ENCODE assay signal across 9 mouse cellular contexts in the genomic region with DNA sequence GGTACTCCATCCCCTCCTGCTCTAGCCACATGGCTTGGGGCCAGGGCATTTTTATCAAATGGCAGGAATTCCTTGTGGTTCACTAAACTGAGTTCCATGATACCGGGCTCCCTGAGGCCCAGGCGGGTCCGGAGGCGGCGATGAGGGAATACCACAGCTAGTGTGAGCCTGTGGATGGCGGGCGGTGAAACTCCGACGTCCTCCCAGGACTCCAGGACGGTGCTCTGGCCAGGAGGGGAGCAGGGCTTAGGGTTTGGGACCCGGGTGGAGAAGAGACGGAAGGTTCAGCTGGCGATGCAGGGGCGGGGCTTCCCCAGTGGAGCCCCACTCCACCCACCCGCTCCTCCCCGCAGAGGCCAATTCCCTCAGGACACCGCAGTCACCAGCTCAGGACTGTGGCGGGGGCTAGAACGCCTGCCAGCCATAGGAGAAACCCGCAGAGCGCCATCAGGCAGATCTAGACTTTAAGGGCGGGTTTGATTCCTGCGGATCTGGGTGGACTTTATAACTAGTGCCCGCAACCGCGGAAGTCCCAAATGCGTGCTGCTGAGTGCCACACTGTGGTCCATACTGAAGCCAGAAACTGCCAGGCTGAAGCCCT. TPM values are rescaled to one million over a fixed set of nuclear protein-coding genes. Genes with fewer than 3 reads are reported as not detected.
DNase-seq lines count a peak whose midpoint lies in the region; ATAC-seq and TF ChIP-seq lines count a peak whose summit lies in the region.
"Had no signal": no experiment of that assay in that cellular context is flagged by ENCODE, and none has a peak within 500 bp of the region (broad histone marks: within the 10 kb centered on the region; RNA-seq: fewer than 3 reads in every experiment).

No protein-coding gene starts in this region.

- peaks cover 34% of the 10 kb centered on the region for H3K27me3 ChIP-seq in kidney, embryonic 16.5 days (ENCODE audit: insufficient read depth, low read length)
- H3K27me3 ChIP-seq in hindbrain, embryonic 12.5 days, result peaks cover 53% of the 10 kb centered on the region
- H3K27me3 ChIP-seq in stomach, postnatal 0 days (ENCODE audit: control insufficient read depth, insufficient read depth, low read length), result no peaks in the 10 kb centered on the region

- H3K4me2 ChIP-seq in kidney, embryonic 16.5 days (replicated peaks; ENCODE audit: low read depth, low read length), result peak overlapping the region; percentile 44
- H3K4me2 ChIP-seq in hindbrain, embryonic 12.5 days (replicated peaks), result peak overlapping the region; percentile 54
- H3K4me2 ChIP-seq in stomach, postnatal 0 days (replicated peaks; ENCODE audit: low read depth), result peak overlapping the region; percentile 64

- TF ChIP-seq EP300 in stomach, postnatal 0 days (optimal IDR thresholded peaks at IDR 0.05), result no peak

- no peaks in the 10 kb centered on the region for H3K4me1 ChIP-seq in kidney, embryonic 16.5 days (ENCODE audit: insufficient read depth, low read length)
- H3K4me1 ChIP-seq in hindbrain, embryonic 12.5 days, result peaks cover 6% of the 10 kb centered on the region
- H3K4me1 ChIP-seq in stomach, postnatal 0 days (replicated peaks; ENCODE audit: control insufficient read depth, insufficient read depth), result no peaks in the 10 kb centered on the region

- 2% methylated on average over 27 of the region's 27 CpGs for WGBS in kidney, embryonic 16.5 days
- 2% methylated on average over 27 of the region's 27 CpGs for WGBS in hindbrain, embryonic 12.5 days
- 4% methylated on average over 27 of the region's 27 CpGs for WGBS in stomach, postnatal 0 days

- H3K4me3 ChIP-seq in kidney, embryonic 16.5 days (ENCODE audit: low read length), result peak overlapping the region; percentile 34
- peak overlapping the region; percentile 25 for H3K4me3 ChIP-seq in hindbrain, embryonic 12.5 days
- peak overlapping the region; percentile 37 for H3K4me3 ChIP-seq in stomach, postnatal 0 days (ENCODE audit: low read depth, low read length)

- no peak for TF ChIP-seq POLR2A in brain, embryonic 14.5 days (IDR thresholded peaks at IDR 0.05; ENCODE audit: borderline replicate concordance, extremely low read depth, insufficient read depth, insufficient read length, poor library complexity, severe bottlenecking)

- no peaks in the 10 kb centered on the region for H3K36me3 ChIP-seq in kidney, embryonic 16.5 days (ENCODE audit: insufficient read depth, low read length)
- H3K36me3 ChIP-seq in hindbrain, embryonic 12.5 days, result no peaks in the 10 kb centered on the region
- H3K36me3 ChIP-seq in stomach, postnatal 0 days (ENCODE audit: control insufficient read depth, insufficient read depth, low read length), result no peaks in the 10 kb centered on the region

- no peak for DNase-seq in kidney, adult 18-20 months
- peak; percentile 19 for DNase-seq in brain, embryonic 14.5 days (ENCODE audit: low read depth)
- peak; percentile 28 to 36 for DNase-seq in lung, postnatal 4 days
- peak; percentile 23 for DNase-seq in stomach, postnatal 0 days (ENCODE audit: low spot score)
- no peak for DNase-seq in right cerebral cortex, postnatal 14 days
- no peak for DNase-seq in embryo, embryonic 10.5 days (ENCODE audit: low spot score)

- TF ChIP-seq CTCF in brain, embryonic 14.5 days (IDR thresholded peaks at IDR 0.05; ENCODE audit: borderline replicate concordance, extremely low read depth, insufficient read depth, insufficient read length), result no peak
- no peak for TF ChIP-seq CTCF in stomach, postnatal 0 days (IDR thresholded peaks at IDR 0.05; ENCODE audit: low read depth)

- no peak overlapping the region for H3K27ac ChIP-seq in kidney, embryonic 16.5 days (ENCODE audit: low read length)
- H3K27ac ChIP-seq in hindbrain, embryonic 12.5 days, result no peak overlapping the region
- H3K27ac ChIP-seq in stomach, postnatal 0 days (replicated peaks), result no peak overlapping the region

- peak; percentile 42; the same call in 1 of the 2 replicates for ATAC-seq in kidney, embryonic 16.5 days (ENCODE audit: low FRiP score, low TSS enrichment)
- 0 out of 2 replicates have a peak, but pooled peaks have one; percentile 43 for ATAC-seq in hindbrain, embryonic 12.5 days (ENCODE audit: low FRiP score)
- peak; percentile 57; the same call in 1 of the 2 replicates for ATAC-seq in stomach, postnatal 0 days (ENCODE audit: low FRiP score, low TSS enrichment)

- H3K9ac ChIP-seq in kidney, embryonic 16.5 days (replicated peaks; ENCODE audit: low read length), result peak overlapping the region; percentile 39; the same call in 1 of the 2 replicates
- H3K9ac ChIP-seq in hindbrain, embryonic 12.5 days, result peak overlapping the region; percentile 24; the same call in 1 of the 2 replicates
- H3K9ac ChIP-seq in stomach, postnatal 0 days (ENCODE audit: low read length), result peak overlapping the region; percentile 51

- H3K9me3 ChIP-seq in kidney, embryonic 16.5 days (ENCODE audit: low read length), result no peaks in the 10 kb centered on the region
- H3K9me3 ChIP-seq in hindbrain, embryonic 12.5 days (replicated peaks), result no peaks in the 10 kb centered on the region
- H3K9me3 ChIP-seq in stomach, postnatal 0 days (ENCODE audit: control insufficient read depth, low read length), result no peaks in the 10 kb centered on the region

RNA-seq across cellular contexts. Expression of gene Rpp21, which starts 20.4 kb away (rescaled TPM):
- 107 and 110 TPM in 2 replicates for polyA plus RNA-seq in kidney, embryonic 16.5 days (2015; fragmentation: Nextera tagmentation; extraction: Ambion mirVana)
- polyA plus RNA-seq in brain, embryonic 14.5 days (2012; rRNA removed), result 76.1 and 111 TPM in 2 replicates
- 75.5 and 89.2 TPM in 2 replicates for polyA plus RNA-seq in hindbrain, embryonic 12.5 days (2016; fragmentation: Nextera tagmentation; extraction: Ambion mirVana)
- 126 TPM in 2 replicates for polyA plus RNA-seq in stomach, postnatal 0 days (2015; fragmentation: Nextera tagmentation; extraction: Ambion mirVana)

RNA-seq across cellular contexts. Expression of gene Trim39, which starts 34.6 kb away (rescaled TPM):
- 18.4 and 19.8 TPM in 2 replicates for polyA plus RNA-seq in kidney, embryonic 16.5 days (2015; fragmentation: Nextera tagmentation; extraction: Ambion mirVana)
- polyA plus RNA-seq in brain, embryonic 14.5 days (2012; rRNA removed), result 45.9 and 47.9 TPM in 2 replicates
- polyA plus RNA-seq in hindbrain, embryonic 12.5 days (2016; fragmentation: Nextera tagmentation; extraction: Ambion mirVana), result 26.0 and 28.6 TPM in 2 replicates
- 6.2 and 6.5 TPM in 2 replicates for polyA plus RNA-seq in stomach, postnatal 0 days (2015; fragmentation: Nextera tagmentation; extraction: Ambion mirVana)

RNA-seq across cellular contexts. Expression of gene H2-T3, which starts 47.3 kb away (rescaled TPM):
- polyA plus RNA-seq in kidney, embryonic 16.5 days (2015; fragmentation: Nextera tagmentation; extraction: Ambion mirVana), result not detected in 2 replicates
- polyA plus RNA-seq in brain, embryonic 14.5 days (2012; rRNA removed), result not detected in 2 replicates
- polyA plus RNA-seq in hindbrain, embryonic 12.5 days (2016; fragmentation: Nextera tagmentation; extraction: Ambion mirVana), result not detected in 2 replicates
- 0.04 TPM in 1 of 2 replicates, not detected in the other for polyA plus RNA-seq in stomach, postnatal 0 days (2015; fragmentation: Nextera tagmentation; extraction: Ambion mirVana)
- polyA plus RNA-seq: spleen, adult 2 months had no signal

RNA-seq across cellular contexts. Expression of gene H2-M10.2, which starts 48.9 kb away (rescaled TPM):
- polyA plus RNA-seq in kidney, embryonic 16.5 days (2015; fragmentation: Nextera tagmentation; extraction: Ambion mirVana), result 0.15 TPM in 1 of 2 replicates, not detected in the other
- polyA plus RNA-seq in brain, embryonic 14.5 days (2012; rRNA removed), result not detected in 2 replicates
- polyA plus RNA-seq in hindbrain, embryonic 12.5 days (2016; fragmentation: Nextera tagmentation; extraction: Ambion mirVana), result 0.19 TPM in 1 of 2 replicates, not detected in the other
- polyA plus RNA-seq in stomach, postnatal 0 days (2015; fragmentation: Nextera tagmentation; extraction: Ambion mirVana), result not detected in 2 replicates
- polyA plus RNA-seq: spleen, adult 2 months had no signal

Comparison
In these comparisons a context has a peak if more than half of its experiments do, and no peak if none do; other contexts are left out.
1. DNase-seq: peak in brain, embryonic 14.5 days (single experiment), lung, postnatal 4 days (2 of 2) and stomach, postnatal 0 days (single experiment); none in kidney, adult 18-20 months (single experiment), right cerebral cortex, postnatal 14 days (single experiment) and embryo, embryonic 10.5 days (single experiment).
2. Peak in every context shown above with its lines, with median percentiles within 50 percentile points of each other: ATAC-seq, H3K4me2 ChIP-seq, H3K4me3 ChIP-seq and H3K9ac ChIP-seq.